Mouse (Mus musculus) liver, adult 2 months (tissue): ENCODE measurements around the gene Gucy2g. TPM values are rescaled to one million over a fixed set of nuclear protein-coding genes. Genes with fewer than 3 reads are reported as not detected.
"Not testable (repeated sequence)": the region's sequence is repeated elsewhere in the genome, so short reads cannot be mapped to it uniquely, and the experiment has no call there.

Experiments
- DNase-seq: peaks from one replicate; pipeline ENCODE4 v3.0.0-alpha.2; 2011; ENCODE audit warnings: low read depth, low spot score; ENCODE audit errors: extremely low read depth
- H3K27ac ChIP-seq: fragments of 200-500 bp; replicated peaks from 2 replicates; pipeline ENCODE4 v1.5.1; 2012; ENCODE audit warnings: low read depth, mild to moderate bottlenecking, control low read depth, inconsistent platforms, low read length; ENCODE audit not compliant: insufficient read depth
- H3K27me3 ChIP-seq: fragments of 200-500 bp; 2 replicates; pipeline ENCODE4 v1.6.1; 2012; ENCODE audit warnings: mild to moderate bottlenecking, moderate library complexity, low read length, inconsistent platforms; ENCODE audit not compliant: control insufficient read depth, insufficient read depth
- H3K36me3 ChIP-seq: fragments of 200-500 bp; 2 replicates; pipeline ENCODE4 v1.6.1; 2012; ENCODE audit warnings: low read length, inconsistent platforms; ENCODE audit not compliant: control insufficient read depth, insufficient read depth
- H3K4me1 ChIP-seq: fragments of 200-500 bp; 2 replicates; pipeline ENCODE4 v1.6.1; 2011; ENCODE audit warnings: low read length; ENCODE audit not compliant: control insufficient read depth, insufficient read depth
- H3K4me3 ChIP-seq: fragments of 200-500 bp; 2 replicates; pipeline ENCODE4 v1.5.1; 2011; ENCODE audit warnings: low read depth, mild to moderate bottlenecking, control low read depth, low read length, moderate library complexity; ENCODE audit not compliant: insufficient read depth
- H3K79me2 ChIP-seq: fragments of 200-500 bp; 2 replicates; pipeline ENCODE4 v1.6.1; 2012; ENCODE audit warnings: inconsistent platforms, mild to moderate bottlenecking, low read length, moderate library complexity; ENCODE audit not compliant: control insufficient read depth, insufficient read depth
- H3K9ac ChIP-seq: fragments of 200-500 bp; 2 replicates; pipeline ENCODE4 v1.6.1; 2012; ENCODE audit warnings: low read depth, mild to moderate bottlenecking, control low read depth, inconsistent platforms, low read length
- CTCF ChIP-seq: fragments of 200-500 bp; IDR thresholded peaks from 2 replicates; pipeline ENCODE4 v1.5.1; 2011; ENCODE audit warnings: low read depth, low read length, control low read depth
- POLR2A ChIP-seq: fragments of 200-500 bp; IDR thresholded peaks from 2 replicates; pipeline ENCODE4 v1.6.1; 2011; ENCODE audit warnings: low read length, control low read depth; ENCODE audit not compliant: insufficient read depth; ENCODE audit errors: extremely low read depth
- WGBS: fragments of 180-500 bp; shearing (Covaris S2); methylation state at CpG from one replicate; pipeline ENCODE4 v1.1.7; 2018; 5-methylcytosine and 5-hydroxymethylcytosine counted together
- polyA plus RNA-seq: library from polyadenylated mRNA; depleted of rRNA; stranded (reverse); fragments of >200 nt; gene quantifications from 2 replicates; pipeline ENCODE4 v1.2.3, GENCODE M21; 2012
- total RNA-seq: library from RNA; depleted of rRNA; stranded (reverse); fragments of >200 nt; gene quantifications from 2 replicates; pipeline ENCODE4 v1.2.3, GENCODE M21; 2014

Gucy2g gene
- total and polyA plus RNA-seq, 2 experiments, result 0.04 TPM; not detected in 1

GRCm38 (mm10) chr19:55171585-55171984 is 69.5 kb downstream of the Gucy2g start:
- 28% methylated on average over 1 of the region's 1 CpGs for WGBS
- Histone ChIP-seq H3K4me3 (no peak overlapping the region), H3K79me2 (no peaks in the 10 kb centered on the region), H3K27me3 (no peaks in the 10 kb centered on the region), H3K36me3 (no peaks in the 10 kb centered on the region), H3K27ac (peak overlapping the region; percentile 82; the same call in 1 of the 2 replicates), H3K4me1 (peaks cover 19% of the 10 kb centered on the region), H3K9ac (no peak overlapping the region)
- TF ChIP-seq POLR2A, result no peak
- no peak for TF ChIP-seq CTCF
- peak; percentile 33 for DNase-seq

- no peak for TF ChIP-seq CTCF
- no peak for TF ChIP-seq POLR2A
- no peaks in the 10 kb centered on the region for H3K79me2 ChIP-seq
- peaks cover 25% of the 10 kb centered on the region for H3K4me1 ChIP-seq
- no peak overlapping the region for H3K4me3 ChIP-seq
- H3K27ac ChIP-seq, result peak overlapping the region; percentile 92
- peak; percentile 100 for DNase-seq
- H3K36me3 ChIP-seq, result no peaks in the 10 kb centered on the region
- H3K27me3 ChIP-seq, result no peaks in the 10 kb centered on the region
- H3K9ac ChIP-seq, result no peak overlapping the region
These were observed 70.6 kb downstream of the Gucy2g start for GRCm38 (mm10) chr19:55170399-55170798.

- peak overlapping the region; percentile 38; the same call in 1 of the 2 replicates for H3K27ac ChIP-seq
- H3K36me3 ChIP-seq, H3K27me3 ChIP-seq, H3K9ac ChIP-seq, H3K4me3 ChIP-seq, H3K79me2 ChIP-seq: not testable (repeated sequence)
- WGBS, result 58% methylated on average over 8 of the region's 8 CpGs
- peaks cover 27% of the 10 kb centered on the region for H3K4me1 ChIP-seq
- peak; percentile 50 for DNase-seq
These were observed 71.8 kb downstream of the Gucy2g start for GRCm38 (mm10) chr19:55169236-55169729.

GRCm38 (mm10) chr19:55168360-55168759 is 72.7 kb downstream of the Gucy2g start:
- Histone ChIP-seq H3K4me1 (peaks cover 27% of the 10 kb centered on the region), H3K9ac (no peak overlapping the region)
- WGBS, result 51% methylated on average over 6 of the region's 6 CpGs

GRCm38 (mm10) chr19:55167741-55168140 is 73.3 kb downstream of the Gucy2g start:
- Histone ChIP-seq H3K9ac (no peak overlapping the region), H3K4me1 (peaks cover 27% of the 10 kb centered on the region), H3K79me2 (no peaks in the 10 kb centered on the region), H3K36me3 (no peaks in the 10 kb centered on the region), H3K4me3 (no peak overlapping the region), H3K27ac (peak overlapping the region; percentile 56), H3K27me3 (no peaks in the 10 kb centered on the region)
- TF ChIP-seq CTCF (no peak), POLR2A (no peak)
- peak; percentile 78 for DNase-seq
- 36% methylated on average over 2 of the region's 2 CpGs for WGBS

More at GRCm38 (mm10) chr19:55168360-55168759, 72.7 kb downstream of the Gucy2g start:
- no peak for TF ChIP-seq CTCF
- TF ChIP-seq POLR2A, result no peak
- Histone ChIP-seq H3K27me3 (no peaks in the 10 kb centered on the region), H3K27ac (no peak overlapping the region), H3K4me3 (no peak overlapping the region), H3K79me2 (no peaks in the 10 kb centered on the region), H3K36me3 (no peaks in the 10 kb centered on the region)
- DNase-seq, result peak; percentile 69

GRCm38 (mm10) chr19:55166741-55167140 is 74.3 kb downstream of the Gucy2g start:
- peak overlapping the region; percentile 56 for H3K27ac ChIP-seq
- no peaks in the 10 kb centered on the region for H3K27me3 ChIP-seq
- H3K79me2 ChIP-seq, result no peaks in the 10 kb centered on the region
- H3K4me1 ChIP-seq, result peaks cover 27% of the 10 kb centered on the region
- no peak overlapping the region for H3K9ac ChIP-seq
- WGBS, result 18% methylated on average over 2 of the region's 2 CpGs
- peak; percentile 98 for DNase-seq
- H3K36me3 ChIP-seq, result no peaks in the 10 kb centered on the region
- TF ChIP-seq CTCF, result no peak
- no peak for TF ChIP-seq POLR2A
- H3K4me3 ChIP-seq, result no peak overlapping the region
